Mouse (Mus musculus) embryonic fibroblast, embryonic 13.5 days (primary cell): ENCODE measurements around the gene Kif6.

Source experiments
- CTCF ChIP-seq: IDR thresholded peaks from 2 replicates; pipeline ENCODE4 v1.5.1; 2011; ENCODE audit warnings: mild to moderate bottlenecking, control low read depth, low read length, moderate library complexity, borderline replicate concordance; ENCODE audit not compliant: insufficient read depth
- POLR2A ChIP-seq: IDR thresholded peaks from 2 replicates; pipeline ENCODE4 v1.6.1; 2011; ENCODE audit warnings: low read depth, mild to moderate bottlenecking, control low read depth, low read length, moderate library complexity

GRCm38 (mm10) chr17:49808712-49809343 is 193.9 kb downstream of the Kif6 start:
- TF ChIP-seq POLR2A (no peak), CTCF (no peak)
